Mouse (Mus musculus) heart, postnatal 0 days (tissue): ENCODE measurements around the gene Rfx3.

Source experiments
- CTCF ChIP-seq: IDR thresholded peaks from 2 replicates; pipeline ENCODE4 v1.5.1; 2016; ENCODE audit warnings: antibody characterized with exemption, control low read depth, low read depth
- EP300 ChIP-seq: IDR thresholded peaks from 2 replicates; pipeline ENCODE4 v1.6.1; 2016; ENCODE audit warnings: antibody characterized with exemption, low read depth

GRCm38 (mm10) chr19:28011718-28012499 lies 943 bp upstream of the Rfx3 start:
- TF ChIP-seq CTCF (no peak), EP300 (no peak)
